Mouse (Mus musculus) cerebellum, adult 2 months (tissue): Measurements from ENCODE around the gene Plekha5.

Source experiments
- CTCF ChIP-seq: fragments of 200-500 bp; IDR thresholded peaks from 2 replicates; pipeline ENCODE4 v1.5.1; 2011; ENCODE audit warnings: low read depth, mild to moderate bottlenecking, control low read depth, low read length, moderate library complexity, borderline replicate concordance; ENCODE audit not compliant: insufficient read depth
- POLR2A ChIP-seq: fragments of 200-500 bp; IDR thresholded peaks from 2 replicates; pipeline ENCODE4 v1.6.1; 2011; ENCODE audit warnings: low read length, control low read depth, borderline replicate concordance; ENCODE audit not compliant: insufficient read depth

GRCm38 (mm10) chr6:140478943-140479342, 55.1 kb downstream of the Plekha5 start:
- TF ChIP-seq POLR2A, result no peak
- TF ChIP-seq CTCF, result no peak
